Mouse (Mus musculus) stomach, postnatal 0 days (tissue): ENCODE data around the gene Hbb-bs.

Experiments
- CTCF ChIP-seq: IDR thresholded peaks from 2 replicates; pipeline ENCODE4 v1.5.1; 2016; ENCODE audit warnings: antibody characterized with exemption, low read depth, mild to moderate bottlenecking, moderate library complexity
- EP300 ChIP-seq: optimal IDR thresholded peaks from 2 replicates; pipeline ENCODE3; 2016; ENCODE audit warnings: antibody characterized with exemption

- 0 out of 2 replicates have a peak, but pooled peaks have one; percentile 17 for TF ChIP-seq CTCF
- no peak for TF ChIP-seq EP300
Measured at GRCm38 (mm10) chr7:103874451-103874850, 46.6 kb upstream of the Hbb-bs start.
